Comparison of ENCODE assay signal across 30 mouse cellular contexts in genomic region chr11:77307205-77307604, GRCm38 (mm10).
"Had no signal": no experiment of that assay in that cellular context is flagged by ENCODE, and none has a peak within 500 bp of the region (broad histone marks: within the 10 kb centered on the region; RNA-seq: fewer than 3 reads in every experiment).

No protein-coding gene starts in this region.

- H3K27me3 ChIP-seq: heart, embryonic 12.5 days; heart, embryonic 13.5 days; heart, embryonic 15.5 days; hindbrain, embryonic 12.5 days; hindbrain, embryonic 13.5 days; hindbrain, embryonic 15.5 days; intestine, embryonic 15.5 days; kidney, embryonic 15.5 days had no signal

- H3K4me3 ChIP-seq: heart, embryonic 12.5 days; heart, embryonic 13.5 days; heart, embryonic 15.5 days; hindbrain, embryonic 10.5 days; hindbrain, embryonic 12.5 days; hindbrain, embryonic 13.5 days; hindbrain, embryonic 15.5 days; intestine, embryonic 15.5 days; kidney, embryonic 15.5 days; layer of hippocampus, adult 2 months; left cerebral cortex, adult 2 months had no signal

- H3K36me3 ChIP-seq: heart, embryonic 15.5 days; hindbrain, embryonic 12.5 days; hindbrain, embryonic 13.5 days; hindbrain, embryonic 15.5 days; intestine, embryonic 15.5 days; kidney, embryonic 15.5 days had no signal

- H3K4me1 ChIP-seq: heart, embryonic 12.5 days; heart, embryonic 15.5 days; hindbrain, embryonic 10.5 days; hindbrain, embryonic 12.5 days; hindbrain, embryonic 13.5 days; intestine, embryonic 15.5 days; kidney, embryonic 15.5 days had no signal

- H3K9ac ChIP-seq: heart, embryonic 12.5 days; heart, embryonic 13.5 days; heart, embryonic 15.5 days; hindbrain, embryonic 12.5 days; hindbrain, embryonic 13.5 days; hindbrain, embryonic 14.5 days; hindbrain, embryonic 15.5 days; intestine, embryonic 15.5 days; kidney, embryonic 15.5 days had no signal

- H3K27ac ChIP-seq: heart, embryonic 13.5 days; heart, embryonic 15.5 days; hindbrain, embryonic 10.5 days; hindbrain, embryonic 12.5 days; hindbrain, embryonic 13.5 days; hindbrain, embryonic 14.5 days; hindbrain, embryonic 15.5 days; hindbrain, postnatal 0 days; intestine, embryonic 15.5 days; kidney, embryonic 15.5 days; kidney, postnatal 0 days; layer of hippocampus, adult 2 months; left cerebral cortex, adult 2 months had no signal

- H3K9me3 ChIP-seq: heart, embryonic 12.5 days; heart, embryonic 13.5 days; heart, embryonic 15.5 days; hindbrain, embryonic 10.5 days; hindbrain, embryonic 12.5 days; hindbrain, embryonic 13.5 days; hindbrain, embryonic 15.5 days; intestine, embryonic 15.5 days; kidney, embryonic 15.5 days had no signal

- DNase-seq: heart, postnatal 10 days; heart, postnatal 14 days; heart, postnatal 36 days; heart, postnatal 4 days; kidney, adult 11 months; kidney, adult 18-20 months; kidney, adult 2 months; kidney, adult 8-10 months; kidney, adult 9 months; kidney, postnatal 10 days; kidney, postnatal 14 days; kidney, postnatal 25 days; kidney, postnatal 36 days; kidney, postnatal 4 days; layer of hippocampus, adult 9-11 months; layer of hippocampus, postnatal 36 days had no signal
